Comparison of ENCODE assay signal across 13 mouse cellular contexts in genomic region chr14:121102599-121102998, GRCm38 (mm10).
DNase-seq lines count a peak whose midpoint lies in the region; ATAC-seq and TF ChIP-seq lines count a peak whose summit lies in the region.
"Had no signal": no experiment of that assay in that cellular context is flagged by ENCODE, and none has a peak within 500 bp of the region (broad histone marks: within the 10 kb centered on the region; RNA-seq: fewer than 3 reads in every experiment).

No protein-coding gene starts in this region.

- no peak for TF ChIP-seq CTCF in stomach, postnatal 0 days (IDR thresholded peaks at IDR 0.05; ENCODE audit: low read depth)

- 84% methylated on average over 5 of the region's 5 CpGs for WGBS in hindbrain, embryonic 13.5 days
- WGBS in hindbrain, embryonic 16.5 days: 75% methylated on average over 5 of the region's 5 CpGs
- WGBS in stomach, embryonic 15.5 days: 84% methylated on average over 5 of the region's 5 CpGs
- WGBS in stomach, postnatal 0 days: 83% methylated on average over 5 of the region's 5 CpGs
- 88% methylated on average over 5 of the region's 5 CpGs for WGBS in intestine, embryonic 16.5 days

- no peak overlapping the region for H3K9ac ChIP-seq in hindbrain, embryonic 13.5 days
- H3K9ac ChIP-seq in hindbrain, embryonic 16.5 days (ENCODE audit: low read depth, low read length): no peak overlapping the region
- no peak overlapping the region for H3K9ac ChIP-seq in stomach, embryonic 15.5 days
- no peak overlapping the region for H3K9ac ChIP-seq in stomach, postnatal 0 days (ENCODE audit: low read length)
- H3K9ac ChIP-seq in intestine, embryonic 16.5 days (ENCODE audit: low read depth, low read length): no peak overlapping the region
- H3K9ac ChIP-seq: hindbrain, embryonic 15.5 days had no signal

- H3K4me1 ChIP-seq in hindbrain, embryonic 13.5 days (replicated peaks): peaks cover 45% of the 10 kb centered on the region
- peaks cover 6% of the 10 kb centered on the region for H3K4me1 ChIP-seq in hindbrain, embryonic 16.5 days (ENCODE audit: control insufficient read depth, insufficient read depth, low read depth, low read length)
- H3K4me1 ChIP-seq in stomach, embryonic 15.5 days: peaks cover 56% of the 10 kb centered on the region
- H3K4me1 ChIP-seq in stomach, postnatal 0 days (replicated peaks; ENCODE audit: control insufficient read depth, insufficient read depth): no peaks in the 10 kb centered on the region
- H3K4me1 ChIP-seq in intestine, embryonic 16.5 days (ENCODE audit: control insufficient read depth, insufficient read depth, low read length): peaks cover 49% of the 10 kb centered on the region

- 0 out of 2 replicates have a peak overlapping the region, but pooled peaks have one; percentile 35 for H3K27ac ChIP-seq in hindbrain, embryonic 13.5 days
- H3K27ac ChIP-seq in hindbrain, embryonic 16.5 days (ENCODE audit: low read depth, low read length): no peak overlapping the region
- H3K27ac ChIP-seq in stomach, embryonic 15.5 days: peak overlapping the region; percentile 77
- H3K27ac ChIP-seq in stomach, postnatal 0 days (replicated peaks): no peak overlapping the region
- H3K27ac ChIP-seq in intestine, embryonic 16.5 days (ENCODE audit: low read length): peak overlapping the region; percentile 70
- H3K27ac ChIP-seq: macrophage had no signal

- no peak for DNase-seq in stomach, postnatal 0 days (ENCODE audit: low spot score)
- no peak for DNase-seq in urinary bladder, postnatal 4 days (ENCODE audit: low spot score in 2 of 2)
- no peak for DNase-seq in right cerebral cortex, postnatal 14 days
- DNase-seq: cerebellum, adult 18-20 months; midbrain, embryonic 14.5 days had no signal

- no peak for ATAC-seq in hindbrain, embryonic 13.5 days (ENCODE audit: low FRiP score)
- ATAC-seq in hindbrain, embryonic 16.5 days: no peak
- ATAC-seq in stomach, embryonic 15.5 days (ENCODE audit: insufficient read depth, low FRiP score, low read depth): no peak
- no peak for ATAC-seq in stomach, postnatal 0 days (ENCODE audit: low FRiP score, low TSS enrichment)
- no peak for ATAC-seq in intestine, embryonic 16.5 days

- no peaks in the 10 kb centered on the region for H3K27me3 ChIP-seq in hindbrain, embryonic 13.5 days
- H3K27me3 ChIP-seq in hindbrain, embryonic 16.5 days (replicated peaks; ENCODE audit: control insufficient read depth, insufficient read depth, low read length): no peaks in the 10 kb centered on the region
- no peaks in the 10 kb centered on the region for H3K27me3 ChIP-seq in stomach, embryonic 15.5 days (replicated peaks)
- H3K27me3 ChIP-seq in stomach, postnatal 0 days (ENCODE audit: control insufficient read depth, insufficient read depth, low read length): no peaks in the 10 kb centered on the region
- H3K27me3 ChIP-seq in intestine, embryonic 16.5 days (replicated peaks; ENCODE audit: control insufficient read depth, insufficient read depth, low read length): no peaks in the 10 kb centered on the region
- H3K27me3 ChIP-seq: hindbrain, embryonic 15.5 days had no signal

- no peak for TF ChIP-seq EP300 in stomach, postnatal 0 days (optimal IDR thresholded peaks at IDR 0.05)

- H3K4me2 ChIP-seq in hindbrain, embryonic 13.5 days: no peak overlapping the region
- no peak overlapping the region for H3K4me2 ChIP-seq in hindbrain, embryonic 16.5 days (ENCODE audit: low read length)
- H3K4me2 ChIP-seq in stomach, embryonic 15.5 days: no peak overlapping the region
- no peak overlapping the region for H3K4me2 ChIP-seq in stomach, postnatal 0 days (replicated peaks; ENCODE audit: low read depth)
- H3K4me2 ChIP-seq in intestine, embryonic 16.5 days (ENCODE audit: low read depth, low read length): no peak overlapping the region
- H3K4me2 ChIP-seq: hindbrain, embryonic 15.5 days; liver, embryonic 11.5 days had no signal

- H3K9me3 ChIP-seq in hindbrain, embryonic 13.5 days: no peaks in the 10 kb centered on the region
- H3K9me3 ChIP-seq in hindbrain, embryonic 16.5 days (ENCODE audit: control insufficient read depth, low read length): no peaks in the 10 kb centered on the region
- H3K9me3 ChIP-seq in stomach, embryonic 15.5 days: no peaks in the 10 kb centered on the region
- no peaks in the 10 kb centered on the region for H3K9me3 ChIP-seq in stomach, postnatal 0 days (ENCODE audit: control insufficient read depth, low read length)
- H3K9me3 ChIP-seq in intestine, embryonic 16.5 days (ENCODE audit: control insufficient read depth, low read length): no peaks in the 10 kb centered on the region
- H3K9me3 ChIP-seq: hindbrain, embryonic 15.5 days had no signal

- H3K4me3 ChIP-seq in hindbrain, embryonic 13.5 days: no peak overlapping the region
- H3K4me3 ChIP-seq in hindbrain, embryonic 16.5 days (ENCODE audit: low read length): no peak overlapping the region
- no peak overlapping the region for H3K4me3 ChIP-seq in stomach, embryonic 15.5 days (replicated peaks)
- H3K4me3 ChIP-seq in stomach, postnatal 0 days (ENCODE audit: low read depth, low read length): no peak overlapping the region
- no peak overlapping the region for H3K4me3 ChIP-seq in intestine, embryonic 16.5 days (ENCODE audit: low read length)
- H3K4me3 ChIP-seq: erythroblast, embryonic 14.5 days; hindbrain, embryonic 15.5 days had no signal

- peaks cover 10% of the 10 kb centered on the region for H3K36me3 ChIP-seq in hindbrain, embryonic 13.5 days
- no peaks in the 10 kb centered on the region for H3K36me3 ChIP-seq in hindbrain, embryonic 16.5 days (ENCODE audit: control insufficient read depth, insufficient read depth, low read length)
- no peaks in the 10 kb centered on the region for H3K36me3 ChIP-seq in stomach, embryonic 15.5 days
- H3K36me3 ChIP-seq in stomach, postnatal 0 days (ENCODE audit: control insufficient read depth, insufficient read depth, low read length): no peaks in the 10 kb centered on the region
- H3K36me3 ChIP-seq in intestine, embryonic 16.5 days (ENCODE audit: control insufficient read depth, insufficient read depth, low read length): no peaks in the 10 kb centered on the region

Comparison
In these comparisons a context has a peak if more than half of its experiments do, and no peak if none do; other contexts are left out.
1. H3K27ac ChIP-seq: peak in hindbrain, embryonic 13.5 days (single experiment), stomach, embryonic 15.5 days (single experiment) and intestine, embryonic 16.5 days (single experiment); none in hindbrain, embryonic 16.5 days (single experiment) and stomach, postnatal 0 days (single experiment).